Comparison of ENCODE assay signal across 22 mouse cellular contexts in the genomic region with DNA sequence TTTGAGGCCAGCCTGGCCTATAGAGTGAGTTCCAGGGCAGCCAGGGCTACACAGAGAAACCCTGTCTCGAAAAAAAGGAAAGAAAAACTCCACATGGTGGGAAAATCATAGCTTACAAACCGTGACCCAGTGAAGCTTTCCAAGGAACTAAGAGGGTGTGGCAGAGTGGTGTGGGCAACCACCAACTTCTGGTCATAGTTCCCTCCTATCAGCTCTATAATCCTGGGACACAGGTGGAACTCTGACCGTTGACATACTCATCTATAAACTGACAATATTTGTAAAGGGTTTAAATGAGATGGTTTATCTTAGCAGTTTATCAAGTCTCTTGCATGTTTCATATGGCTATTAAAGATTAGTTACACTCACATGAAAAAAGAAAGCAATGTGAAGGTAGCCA.
DNase-seq lines count a peak whose midpoint lies in the region; ATAC-seq and TF ChIP-seq lines count a peak whose summit lies in the region.
"Had no signal": no experiment of that assay in that cellular context is flagged by ENCODE, and none has a peak within 500 bp of the region (broad histone marks: within the 10 kb centered on the region; RNA-seq: fewer than 3 reads in every experiment).

No protein-coding gene starts in this region.

- 65% methylated on average over 3 of the region's 3 CpGs for WGBS in intestine, embryonic 15.5 days
- 42% methylated on average over 3 of the region's 3 CpGs for WGBS in intestine, postnatal 0 days
- WGBS in intestine, embryonic 16.5 days = 61% methylated on average over 3 of the region's 3 CpGs
- 34% methylated on average over 3 of the region's 3 CpGs for WGBS in large intestine, adult 2 months
- WGBS in forebrain, embryonic 13.5 days = 84% methylated on average over 3 of the region's 3 CpGs

- no peak for TF ChIP-seq CTCF in intestine, postnatal 0 days (IDR thresholded peaks at IDR 0.05; ENCODE audit: low read depth)

- intact Hi-C loops in heart, postnatal 10 days (cut with DNase I) = no loop called here

- H3K4me3 ChIP-seq in intestine, embryonic 15.5 days (replicated peaks) = no peak overlapping the region
- no peak overlapping the region for H3K4me3 ChIP-seq in intestine, postnatal 0 days (ENCODE audit: low read depth, low read length)
- H3K4me3 ChIP-seq in intestine, embryonic 16.5 days (ENCODE audit: low read length) = no peak overlapping the region
- no peak overlapping the region for H3K4me3 ChIP-seq in forebrain, embryonic 13.5 days

- H3K4me1 ChIP-seq in intestine, embryonic 15.5 days (replicated peaks) = peaks cover 6% of the 10 kb centered on the region
- no peaks in the 10 kb centered on the region for H3K4me1 ChIP-seq in intestine, postnatal 0 days (replicated peaks; ENCODE audit: control insufficient read depth, insufficient read depth, low read length)
- peaks cover 6% of the 10 kb centered on the region for H3K4me1 ChIP-seq in intestine, embryonic 16.5 days (ENCODE audit: control insufficient read depth, insufficient read depth, low read length)
- no peaks in the 10 kb centered on the region for H3K4me1 ChIP-seq in forebrain, embryonic 13.5 days

- H3K27ac ChIP-seq in intestine, embryonic 15.5 days = no peak overlapping the region
- H3K27ac ChIP-seq in intestine, postnatal 0 days (ENCODE audit: low read depth, low read length) = no peak overlapping the region
- H3K27ac ChIP-seq in intestine, embryonic 16.5 days (ENCODE audit: low read length) = no peak overlapping the region
- no peak overlapping the region for H3K27ac ChIP-seq in forebrain, embryonic 13.5 days

- DNase-seq in large intestine, adult 2 months (ENCODE audit: low read depth, low spot score) = peak; percentile 36
- DNase-seq in right cerebral cortex, adult 2 months (ENCODE audit: low spot score in 2 of 2) = no peak
- DNase-seq in heart, postnatal 10 days = no peak
- DNase-seq: adrenal gland, adult 2 months; adrenal gland, adult 8-10 months; adrenal gland, postnatal 10 days; adrenal gland, postnatal 14 days; adrenal gland, postnatal 25 days; adrenal gland, postnatal 36 days; B cell, adult 2 months; cerebellum, adult 11 months; cerebellum, adult 11-12 months had no signal

- peak; percentile 71 for ATAC-seq in intestine, embryonic 15.5 days
- ATAC-seq in intestine, postnatal 0 days = no peak
- ATAC-seq in intestine, embryonic 16.5 days = peak; percentile 71; the same call in 1 of the 2 replicates
- ATAC-seq in megakaryocyte-erythroid progenitor cell, adult 5-6 weeks (replicated peaks; ENCODE audit: low FRiP score, low TSS enrichment, poor library complexity, severe bottlenecking) = 0 out of 2 replicates have a peak, but pooled peaks have one; percentile 24
- no peak for ATAC-seq in forebrain, embryonic 13.5 days
- ATAC-seq: activated CD4-positive, CD25-positive, alpha-beta regulatory T cell, adult 4 months; CD4-positive, CD25-positive, alpha-beta regulatory T cell, adult 4 months; Patski had no signal

- no peak overlapping the region for H3K4me2 ChIP-seq in intestine, embryonic 15.5 days (replicated peaks)
- H3K4me2 ChIP-seq in intestine, postnatal 0 days (replicated peaks; ENCODE audit: low read depth) = no peak overlapping the region
- H3K4me2 ChIP-seq in intestine, embryonic 16.5 days (ENCODE audit: low read depth, low read length) = no peak overlapping the region
- H3K4me2 ChIP-seq in forebrain, embryonic 13.5 days = no peak overlapping the region

- no peaks in the 10 kb centered on the region for H3K9me3 ChIP-seq in intestine, embryonic 15.5 days
- H3K9me3 ChIP-seq in intestine, postnatal 0 days (ENCODE audit: control insufficient read depth) = no peaks in the 10 kb centered on the region
- no peaks in the 10 kb centered on the region for H3K9me3 ChIP-seq in intestine, embryonic 16.5 days (ENCODE audit: control insufficient read depth, low read length)
- no peaks in the 10 kb centered on the region for H3K9me3 ChIP-seq in forebrain, embryonic 13.5 days (replicated peaks)
- H3K9me3 ChIP-seq: G1E had no signal

- H3K36me3 ChIP-seq in intestine, embryonic 15.5 days = no peaks in the 10 kb centered on the region
- peaks cover 15% of the 10 kb centered on the region for H3K36me3 ChIP-seq in intestine, postnatal 0 days (ENCODE audit: control insufficient read depth, insufficient read depth)
- H3K36me3 ChIP-seq in intestine, embryonic 16.5 days (ENCODE audit: control insufficient read depth, insufficient read depth, low read length) = no peaks in the 10 kb centered on the region
- H3K36me3 ChIP-seq in forebrain, embryonic 13.5 days (ENCODE audit: poor library complexity, severe bottlenecking) = peaks cover 26% of the 10 kb centered on the region; the same call in 1 of the 2 replicates

- H3K27me3 ChIP-seq in intestine, embryonic 15.5 days (replicated peaks) = no peaks in the 10 kb centered on the region
- no peaks in the 10 kb centered on the region for H3K27me3 ChIP-seq in intestine, postnatal 0 days (replicated peaks; ENCODE audit: control insufficient read depth, insufficient read depth, low read length)
- no peaks in the 10 kb centered on the region for H3K27me3 ChIP-seq in intestine, embryonic 16.5 days (replicated peaks; ENCODE audit: control insufficient read depth, insufficient read depth, low read length)
- H3K27me3 ChIP-seq in forebrain, embryonic 13.5 days = no peaks in the 10 kb centered on the region
- H3K27me3 ChIP-seq: CH12.LX, Patski had no signal

- H3K9ac ChIP-seq in intestine, embryonic 15.5 days = no peak overlapping the region
- H3K9ac ChIP-seq in intestine, postnatal 0 days (ENCODE audit: low read depth, low read length) = no peak overlapping the region
- no peak overlapping the region for H3K9ac ChIP-seq in intestine, embryonic 16.5 days (ENCODE audit: low read depth, low read length)
- H3K9ac ChIP-seq in forebrain, embryonic 13.5 days = no peak overlapping the region

Comparison
In these comparisons a context has a peak if more than half of its experiments do, and no peak if none do; other contexts are left out.
1. ATAC-seq: peak in intestine, embryonic 15.5 days (single experiment), intestine, embryonic 16.5 days (single experiment) and megakaryocyte-erythroid progenitor cell, adult 5-6 weeks (single experiment); none in intestine, postnatal 0 days (single experiment) and forebrain, embryonic 13.5 days (single experiment).